Mouse (Mus musculus) thymus, adult 2 months (tissue): ENCODE measurements around the gene Ksr2.

Experiments
- CTCF ChIP-seq: fragments of 200-500 bp; IDR thresholded peaks from 2 replicates; pipeline ENCODE4 v1.5.1; 2012; ENCODE audit warnings: mild to moderate bottlenecking, control low read depth, low read length, moderate library complexity, borderline replicate concordance; ENCODE audit not compliant: control insufficient read depth, poor library complexity, insufficient read depth; ENCODE audit errors: extremely low read depth
- POLR2A ChIP-seq: fragments of 200-500 bp; IDR thresholded peaks from 2 replicates; pipeline ENCODE4 v1.6.1; 2012; ENCODE audit warnings: mild to moderate bottlenecking, low read length, control low read depth, moderate library complexity; ENCODE audit not compliant: control insufficient read depth, poor library complexity, insufficient read depth; ENCODE audit errors: extremely low read depth

GRCm38 (mm10) chr5:117712207-117712606 is 298.4 kb downstream of the Ksr2 start:
- TF ChIP-seq CTCF (no peak), POLR2A (no peak)
